Mouse (Mus musculus): ENCODE measurements around the gene Ube2h. TPM values are rescaled to one million over a fixed set of nuclear protein-coding genes. Genes with fewer than 3 reads are reported as not detected.
A peak's percentile ranks its signal among the peaks of the same experiment; 100 is the strongest.

The Ube2h gene
- polyA plus RNA-seq (2015; fragmentation: Nextera tagmentation; extraction: Ambion mirVana) = 18.6 and 21.1 TPM in 2 replicates

GRCm38 (mm10) chr6:30304399-30304917 is at the start of gene Ube2h:
Gene Ube2h, minus strand, starts transcription at chr6:30304539.
- peak; percentile 84 for ATAC-seq

GRCm38 (mm10) chr6:30353661-30354060 is 49.3 kb upstream of the Ube2h start:
- Histone ChIP-seq H3K27ac (ENCODE audit: low read depth, low read length) (no peak overlapping the region), H3K27me3 (replicated peaks; ENCODE audit: control insufficient read depth, insufficient read depth, low read length) (no peaks in the 10 kb centered on the region), H3K36me3 (ENCODE audit: control insufficient read depth, insufficient read depth) (no peaks in the 10 kb centered on the region), H3K9me3 (ENCODE audit: control insufficient read depth) (no peaks in the 10 kb centered on the region), H3K4me1 (replicated peaks; ENCODE audit: control insufficient read depth, insufficient read depth, low read length) (no peaks in the 10 kb centered on the region), H3K4me2 (replicated peaks; ENCODE audit: low read depth) (no peak overlapping the region), H3K4me3 (ENCODE audit: low read depth, low read length) (no peak overlapping the region), H3K9ac (ENCODE audit: low read depth, low read length) (no peak overlapping the region)
- ATAC-seq = no peak
- TF ChIP-seq CTCF (IDR thresholded peaks at IDR 0.05; ENCODE audit: low read depth) = no peak
- 85% methylated on average over 8 of the region's 8 CpGs for WGBS

More at GRCm38 (mm10) chr6:30304399-30304917, at the start of gene Ube2h:
- H3K9ac ChIP-seq (ENCODE audit: low read depth, low read length) = peak within 1 kb of the TSS; percentile 81
- peak within 1 kb of the TSS; percentile 95 for H3K27ac ChIP-seq (ENCODE audit: low read depth, low read length)
- H3K4me1 ChIP-seq (replicated peaks; ENCODE audit: control insufficient read depth, insufficient read depth, low read length) = peaks cover 20% of the 10 kb centered on the region; the same call in 1 of the 2 replicates
- no peak for TF ChIP-seq CTCF (IDR thresholded peaks at IDR 0.05; ENCODE audit: low read depth)
- WGBS = 1% methylated on average over 27 of the region's 33 CpGs
- H3K4me3 ChIP-seq (ENCODE audit: low read depth, low read length) = peak within 1 kb of the TSS; percentile 79
- H3K9me3 ChIP-seq (ENCODE audit: control insufficient read depth) = no peaks in the 10 kb centered on the region
- H3K36me3 ChIP-seq (ENCODE audit: control insufficient read depth, insufficient read depth) = no peaks in the 10 kb centered on the region
- no peaks in the 10 kb centered on the region for H3K27me3 ChIP-seq (replicated peaks; ENCODE audit: control insufficient read depth, insufficient read depth, low read length)
- peak within 1 kb of the TSS; percentile 76 for H3K4me2 ChIP-seq (replicated peaks; ENCODE audit: low read depth)

- Histone ChIP-seq H3K4me2 (replicated peaks; ENCODE audit: low read depth) (no peak overlapping the region), H3K27ac (ENCODE audit: low read depth, low read length) (no peak overlapping the region), H3K9me3 (ENCODE audit: control insufficient read depth) (no peaks in the 10 kb centered on the region), H3K36me3 (ENCODE audit: control insufficient read depth, insufficient read depth) (no peaks in the 10 kb centered on the region), H3K4me3 (ENCODE audit: low read depth, low read length) (no peak overlapping the region), H3K27me3 (replicated peaks; ENCODE audit: control insufficient read depth, insufficient read depth, low read length) (no peaks in the 10 kb centered on the region), H3K4me1 (replicated peaks; ENCODE audit: control insufficient read depth, insufficient read depth, low read length) (no peaks in the 10 kb centered on the region), H3K9ac (ENCODE audit: low read depth, low read length) (no peak overlapping the region)
- no peak for ATAC-seq
- TF ChIP-seq CTCF (IDR thresholded peaks at IDR 0.05; ENCODE audit: low read depth) = no peak
- WGBS = 46% methylated on average over 8 of the region's 8 CpGs
Observed at GRCm38 (mm10) chr6:30352762-30353161, 48.4 kb upstream of the Ube2h start.

- H3K9me3 ChIP-seq (ENCODE audit: control insufficient read depth) = no peaks in the 10 kb centered on the region
- H3K4me1 ChIP-seq (replicated peaks; ENCODE audit: control insufficient read depth, insufficient read depth, low read length) = no peaks in the 10 kb centered on the region
- H3K36me3 ChIP-seq (ENCODE audit: control insufficient read depth, insufficient read depth) = no peaks in the 10 kb centered on the region
- TF ChIP-seq CTCF (IDR thresholded peaks at IDR 0.05; ENCODE audit: low read depth) = no peak
- no peak overlapping the region for H3K27ac ChIP-seq (ENCODE audit: low read depth, low read length)
- no peak overlapping the region for H3K4me2 ChIP-seq (replicated peaks; ENCODE audit: low read depth)
- no peak for ATAC-seq
- H3K27me3 ChIP-seq (replicated peaks; ENCODE audit: control insufficient read depth, insufficient read depth, low read length) = no peaks in the 10 kb centered on the region
- WGBS = 77% methylated on average over 9 of the region's 9 CpGs
- H3K4me3 ChIP-seq (ENCODE audit: low read depth, low read length) = no peak overlapping the region
- no peak overlapping the region for H3K9ac ChIP-seq (ENCODE audit: low read depth, low read length)
Observed at GRCm38 (mm10) chr6:30351290-30351689, 47.0 kb upstream of the Ube2h start.

GRCm38 (mm10) chr6:30347288-30347801 is 43.0 kb upstream of the Ube2h start:
- 89% methylated on average over 4 of the region's 4 CpGs for WGBS
- no peak for ATAC-seq
- H3K9me3 ChIP-seq (ENCODE audit: control insufficient read depth) = no peaks in the 10 kb centered on the region

GRCm38 (mm10) chr6:30346737-30347136 is 42.4 kb upstream of the Ube2h start:
- TF ChIP-seq CTCF (IDR thresholded peaks at IDR 0.05; ENCODE audit: low read depth) = no peak
- Histone ChIP-seq H3K9ac (ENCODE audit: low read depth, low read length) (no peak overlapping the region), H3K4me2 (replicated peaks; ENCODE audit: low read depth) (no peak overlapping the region), H3K9me3 (ENCODE audit: control insufficient read depth) (no peaks in the 10 kb centered on the region), H3K4me3 (ENCODE audit: low read depth, low read length) (no peak overlapping the region), H3K36me3 (ENCODE audit: control insufficient read depth, insufficient read depth) (no peaks in the 10 kb centered on the region), H3K27me3 (replicated peaks; ENCODE audit: control insufficient read depth, insufficient read depth, low read length) (no peaks in the 10 kb centered on the region), H3K27ac (ENCODE audit: low read depth, low read length) (no peak overlapping the region), H3K4me1 (replicated peaks; ENCODE audit: control insufficient read depth, insufficient read depth, low read length) (no peaks in the 10 kb centered on the region)
- ATAC-seq = no peak
- WGBS = 56% methylated on average over 6 of the region's 6 CpGs

More at GRCm38 (mm10) chr6:30347288-30347801, 43.0 kb upstream of the Ube2h start:
- Histone ChIP-seq H3K4me1 (replicated peaks; ENCODE audit: control insufficient read depth, insufficient read depth, low read length) (no peaks in the 10 kb centered on the region), H3K4me2 (replicated peaks; ENCODE audit: low read depth) (no peak overlapping the region), H3K27me3 (replicated peaks; ENCODE audit: control insufficient read depth, insufficient read depth, low read length) (no peaks in the 10 kb centered on the region), H3K36me3 (ENCODE audit: control insufficient read depth, insufficient read depth) (no peaks in the 10 kb centered on the region), H3K27ac (ENCODE audit: low read depth, low read length) (no peak overlapping the region), H3K9ac (ENCODE audit: low read depth, low read length) (no peak overlapping the region), H3K4me3 (ENCODE audit: low read depth, low read length) (no peak overlapping the region)
- no peak for TF ChIP-seq CTCF (IDR thresholded peaks at IDR 0.05; ENCODE audit: low read depth)

Measured in intestine, postnatal 0 days (tissue).